Mouse (Mus musculus): ENCODE results near the gene Fry. TPM values are rescaled to one million over a fixed set of nuclear protein-coding genes. Genes with fewer than 3 reads are reported as not detected.

Fry gene
- polyA plus RNA-seq, 1 experiment from 2014 or later: 18.2 TPM

DNA sequence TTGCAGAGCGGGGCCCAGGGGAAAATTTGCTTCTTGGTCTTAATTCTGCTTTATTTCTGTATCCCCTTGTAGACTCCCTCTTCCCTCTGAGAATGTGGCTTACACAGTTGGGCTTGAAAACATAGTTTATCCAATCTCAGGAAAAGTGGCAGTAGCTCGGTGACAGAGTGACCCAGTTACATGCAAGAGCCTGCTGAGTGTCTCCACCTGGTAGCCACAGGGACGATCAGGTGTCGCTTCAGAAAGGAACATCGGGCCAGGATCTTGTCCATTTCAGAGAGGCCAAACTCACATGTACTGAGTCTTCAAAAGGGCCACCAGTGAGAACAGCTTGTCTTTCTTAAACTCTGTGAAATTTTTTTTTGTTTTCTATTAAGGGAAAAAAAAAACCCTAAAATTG, 117.5 kb downstream of the Fry start:
- Histone ChIP-seq H3K4me3 (replicated peaks) (no peak overlapping the region), H3K4me1 (peaks cover 6% of the 10 kb centered on the region), H3K27ac (no peak overlapping the region), H3K9ac (no peak overlapping the region), H3K9me3 (no peaks in the 10 kb centered on the region), H3K4me2 (no peak overlapping the region), H3K27me3 (no peaks in the 10 kb centered on the region), H3K36me3 (replicated peaks) (no peaks in the 10 kb centered on the region)
- no peak for ATAC-seq (ENCODE audit: low FRiP score)
- 94% methylated on average over 5 of the region's 5 CpGs for WGBS

DNA sequence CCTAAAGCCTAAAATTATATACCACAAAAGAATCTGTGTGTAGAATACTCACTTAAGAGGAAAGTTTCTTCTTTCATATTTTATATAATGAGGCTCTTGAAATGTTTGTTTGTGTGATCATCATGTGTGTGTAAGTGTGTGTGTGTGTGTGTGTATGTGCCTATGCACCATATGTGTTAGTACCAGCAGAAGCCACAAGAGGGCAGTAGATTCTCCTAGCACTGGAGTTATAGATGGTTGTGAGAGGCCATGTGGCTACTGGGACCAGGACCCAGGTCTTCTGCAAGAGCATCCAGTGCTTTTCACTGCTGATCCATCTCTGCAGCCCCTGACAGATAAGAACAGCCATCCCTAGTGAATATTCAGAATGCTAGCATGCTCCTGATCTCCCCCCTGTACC, 118.2 kb downstream of the Fry start:
- no peak for ATAC-seq (ENCODE audit: low FRiP score)
- H3K36me3 ChIP-seq (replicated peaks): no peaks in the 10 kb centered on the region
- no peak overlapping the region for H3K27ac ChIP-seq
- no peak overlapping the region for H3K9ac ChIP-seq
- H3K4me2 ChIP-seq: no peak overlapping the region
- no peaks in the 10 kb centered on the region for H3K27me3 ChIP-seq
- no peak overlapping the region for H3K4me3 ChIP-seq (replicated peaks)
- peaks cover 6% of the 10 kb centered on the region for H3K4me1 ChIP-seq
- H3K9me3 ChIP-seq: no peaks in the 10 kb centered on the region

DNA sequence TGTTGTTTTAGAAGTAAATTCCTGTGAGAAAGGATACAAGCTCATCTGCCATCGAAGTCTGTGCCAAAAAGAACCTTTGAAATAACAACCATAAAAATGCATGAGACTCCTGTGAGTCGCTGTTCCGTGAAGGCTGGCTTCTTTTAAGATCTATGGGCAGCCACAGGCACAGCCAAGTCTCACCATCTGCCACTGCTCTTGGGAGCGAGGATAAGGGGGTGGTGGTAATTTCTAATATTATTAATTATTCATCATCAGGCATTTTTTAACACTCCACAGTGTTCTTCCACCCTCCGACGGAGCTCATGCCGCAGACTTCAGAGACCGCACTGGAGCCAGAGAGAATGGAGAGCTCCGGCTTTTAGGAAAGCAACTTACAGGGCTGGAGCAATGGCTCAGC, 123.2 kb downstream of the Fry start:
- H3K27ac ChIP-seq: no peak overlapping the region
- no peaks in the 10 kb centered on the region for H3K36me3 ChIP-seq (replicated peaks)
- no peak overlapping the region for H3K9ac ChIP-seq
- no peak overlapping the region for H3K4me3 ChIP-seq (replicated peaks)
- H3K27me3 ChIP-seq: no peaks in the 10 kb centered on the region
- no peaks in the 10 kb centered on the region for H3K4me1 ChIP-seq
- 89% methylated on average over 9 of the region's 9 CpGs for WGBS
- no peak for ATAC-seq (ENCODE audit: low FRiP score)
- H3K4me2 ChIP-seq: no peak overlapping the region
- H3K9me3 ChIP-seq: no peaks in the 10 kb centered on the region

DNA sequence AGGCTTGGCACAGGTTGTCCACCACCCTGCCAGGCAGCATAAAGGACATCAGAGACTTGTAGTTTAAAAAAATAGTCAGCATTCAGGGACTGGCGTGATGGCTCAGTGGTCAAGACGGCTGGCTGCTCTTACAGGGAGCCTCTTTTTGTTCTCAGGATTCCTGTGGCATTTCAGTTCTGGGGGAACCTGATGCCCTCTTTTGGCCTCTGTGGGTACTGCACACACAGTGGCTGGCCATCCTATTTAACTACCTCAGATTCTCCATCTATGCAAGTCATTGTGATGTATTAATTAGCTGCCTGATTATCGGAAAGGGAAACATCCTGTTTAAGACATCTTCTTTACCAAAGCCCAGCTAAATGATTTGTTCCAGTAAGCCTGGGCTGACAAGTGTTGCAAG, 128.3 kb downstream of the Fry start:
- Histone ChIP-seq H3K36me3 (replicated peaks) (no peaks in the 10 kb centered on the region), H3K4me1 (no peaks in the 10 kb centered on the region), H3K27me3 (no peaks in the 10 kb centered on the region), H3K4me3 (replicated peaks) (no peak overlapping the region), H3K9me3 (no peaks in the 10 kb centered on the region; the same call in 1 of the 2 replicates), H3K27ac (no peak overlapping the region), H3K4me2 (no peak overlapping the region), H3K9ac (no peak overlapping the region)
- 76% methylated on average over 3 of the region's 3 CpGs for WGBS
- no peak for ATAC-seq (ENCODE audit: low FRiP score)

DNA sequence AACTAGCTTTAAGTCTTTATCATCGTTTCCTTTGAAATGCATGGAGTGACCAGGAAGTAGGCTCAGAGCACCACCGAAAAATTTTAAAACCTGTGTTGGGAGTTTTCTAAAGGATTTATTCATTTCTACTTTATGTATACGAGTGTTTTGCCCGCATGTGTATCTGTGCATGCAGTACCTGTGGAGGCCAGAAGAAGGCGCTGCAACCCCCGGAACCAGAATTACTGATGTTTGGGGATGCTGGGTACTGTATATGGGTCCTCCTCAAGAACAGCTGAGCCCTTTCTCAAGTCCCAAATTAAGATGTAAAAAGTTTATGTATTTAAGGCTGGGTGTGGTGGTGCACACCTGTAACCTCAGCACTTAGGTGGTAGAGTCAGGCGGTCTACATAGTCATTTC, 139.3 kb downstream of the Fry start:
- WGBS: 90% methylated on average over 7 of the region's 7 CpGs
- H3K36me3 ChIP-seq (replicated peaks): no peaks in the 10 kb centered on the region
- no peak for ATAC-seq (ENCODE audit: low FRiP score)

DNA sequence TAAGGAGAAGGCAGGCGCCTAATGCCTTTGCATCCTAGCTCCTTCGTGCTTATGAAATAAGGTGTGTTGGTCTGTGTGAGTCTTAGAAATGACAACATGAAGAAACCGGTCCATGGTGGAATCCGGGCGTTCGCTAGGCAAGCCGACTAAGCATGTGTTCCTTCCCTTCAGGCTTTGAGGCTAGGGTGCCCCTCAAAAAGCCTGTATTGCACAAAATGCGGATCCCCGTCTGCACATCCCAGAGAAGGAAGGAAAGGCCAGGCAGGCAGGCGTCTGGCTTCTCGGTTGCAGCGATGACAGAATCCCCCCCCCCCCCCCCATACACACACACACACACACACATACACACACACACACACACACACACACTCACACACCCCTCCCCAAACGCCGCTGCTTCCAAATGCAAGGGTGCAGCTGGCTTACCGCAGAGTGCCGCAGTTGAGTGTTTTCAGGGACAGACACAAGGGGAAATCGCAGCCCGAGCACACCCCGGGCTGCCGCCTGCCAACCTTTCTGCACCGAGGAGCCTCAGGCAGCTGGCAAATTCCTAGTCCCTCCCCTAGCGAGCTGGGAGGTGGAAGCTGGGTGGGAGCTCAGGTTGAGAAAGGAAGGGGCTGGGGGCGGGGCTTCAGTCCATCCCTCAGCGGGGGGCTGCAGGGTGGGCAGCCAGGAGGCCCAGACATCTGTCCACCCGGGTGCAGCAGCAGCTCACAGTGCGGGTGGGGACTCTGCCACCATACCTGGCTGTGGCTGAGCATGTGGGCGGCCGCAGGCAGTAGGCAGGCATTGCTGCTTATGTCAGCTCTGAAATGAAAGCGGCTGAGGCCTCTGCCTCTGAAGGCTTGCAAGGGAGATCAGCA, 141.0 kb downstream of the Fry start:
- Histone ChIP-seq H3K9me3 (no peaks in the 10 kb centered on the region), H3K36me3 (replicated peaks) (no peaks in the 10 kb centered on the region), H3K27me3 (no peaks in the 10 kb centered on the region; the same call in 1 of the 2 replicates), H3K4me2 (peak overlapping the region; percentile 68), H3K9ac (peak overlapping the region; percentile 56), H3K27ac (peak overlapping the region; percentile 81), H3K4me1 (peaks cover 23% of the 10 kb centered on the region), H3K4me3 (replicated peaks) (peak overlapping the region; percentile 46)
- WGBS: 1% methylated on average over 26 of the region's 29 CpGs
- peak; percentile 90 for ATAC-seq (ENCODE audit: low FRiP score)

More for the DNA sequence above, 139.3 kb downstream of the Fry start:
- H3K9ac ChIP-seq: no peak overlapping the region
- H3K9me3 ChIP-seq: no peaks in the 10 kb centered on the region
- no peak overlapping the region for H3K27ac ChIP-seq
- peaks cover 23% of the 10 kb centered on the region for H3K4me1 ChIP-seq
- no peak overlapping the region for H3K4me2 ChIP-seq
- no peaks in the 10 kb centered on the region; the same call in 1 of the 2 replicates for H3K27me3 ChIP-seq
- no peak overlapping the region for H3K4me3 ChIP-seq (replicated peaks)

DNA sequence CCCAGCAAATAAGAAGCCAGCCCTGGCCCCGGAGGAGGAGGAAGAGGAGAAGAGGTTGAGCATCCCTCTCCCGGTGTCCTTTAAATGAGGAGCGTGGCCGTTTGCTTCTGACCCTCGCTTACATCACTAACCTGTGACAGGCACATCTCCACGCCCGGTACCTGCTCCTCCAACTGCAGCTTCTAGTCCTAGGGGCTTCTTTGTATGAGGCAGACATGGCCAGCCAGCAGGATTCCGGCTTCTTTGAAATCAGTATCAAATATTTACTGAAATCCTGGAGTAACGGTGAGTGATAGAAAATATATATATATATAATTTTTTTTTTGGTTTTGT, 141.6 kb downstream of the Fry start:
- 33% methylated on average over 9 of the region's 9 CpGs for WGBS
- H3K9ac ChIP-seq: peak overlapping the region; percentile 56
- ATAC-seq (ENCODE audit: low FRiP score): no peak; the same call in 1 of the 2 replicates
- peaks cover 23% of the 10 kb centered on the region for H3K4me1 ChIP-seq
- H3K9me3 ChIP-seq: no peaks in the 10 kb centered on the region
- no peaks in the 10 kb centered on the region; the same call in 1 of the 2 replicates for H3K27me3 ChIP-seq
- H3K4me2 ChIP-seq: peak overlapping the region; percentile 68
- H3K27ac ChIP-seq: peak overlapping the region; percentile 81
- peak overlapping the region; percentile 46 for H3K4me3 ChIP-seq (replicated peaks)
- H3K36me3 ChIP-seq (replicated peaks): no peaks in the 10 kb centered on the region

DNA sequence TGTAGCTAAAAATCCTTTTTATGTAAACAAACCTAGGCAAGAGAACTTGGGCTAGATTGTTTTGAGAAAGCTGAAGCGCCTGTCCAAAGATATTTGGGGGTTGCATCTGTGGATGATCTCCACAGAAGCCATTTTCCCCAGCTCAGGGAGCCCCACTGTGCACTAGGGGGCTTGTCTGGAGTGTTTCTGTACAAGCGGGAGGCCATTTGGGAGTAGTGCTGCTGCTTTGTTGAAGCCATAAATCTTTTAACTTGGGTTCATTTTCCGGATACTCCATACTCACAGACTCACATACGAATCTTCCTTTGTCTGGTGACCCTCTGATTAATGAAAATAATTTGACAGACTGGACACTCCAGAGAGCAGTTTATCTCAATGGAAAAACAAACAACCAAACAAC, 142.9 kb downstream of the Fry start:
- 0 out of 2 replicates have a peak overlapping the region, but pooled peaks have one; percentile 1 for H3K4me3 ChIP-seq (replicated peaks)
- no peaks in the 10 kb centered on the region for H3K9me3 ChIP-seq
- WGBS: 74% methylated on average over 4 of the region's 4 CpGs

DNA sequence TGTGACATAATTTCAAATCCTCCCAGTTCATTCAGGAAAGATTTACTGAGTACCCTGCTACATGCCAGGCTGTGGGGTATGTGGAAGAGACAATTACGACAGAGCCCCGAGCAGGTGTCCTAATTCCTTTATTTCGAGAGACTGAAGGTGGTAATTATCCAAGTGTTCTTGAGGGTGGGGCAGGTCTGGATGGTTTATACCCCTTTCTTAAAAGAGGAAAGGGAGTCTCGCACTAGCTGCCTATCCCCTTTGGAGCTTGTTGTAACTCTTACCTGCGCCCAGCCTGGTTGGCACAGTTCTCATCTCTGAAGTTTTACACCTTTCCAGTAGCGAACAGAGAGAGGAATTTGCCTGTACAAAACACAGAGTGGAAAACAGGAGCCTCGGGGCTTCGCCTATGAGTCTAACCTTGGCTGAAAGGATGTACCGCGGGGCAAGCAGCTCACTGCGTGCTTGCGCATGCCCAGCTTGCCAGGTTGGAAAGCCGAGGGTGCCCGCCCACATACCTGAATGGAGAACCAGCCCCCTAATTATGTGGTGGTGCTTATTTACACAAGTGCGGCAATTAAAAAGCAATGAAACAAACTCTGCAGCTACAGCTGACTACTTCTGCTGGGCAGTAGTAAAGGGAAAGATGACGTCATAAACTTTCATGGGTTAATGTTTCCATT, 143.7 kb downstream of the Fry start:
- no peak overlapping the region for H3K9ac ChIP-seq
- ATAC-seq (ENCODE audit: low FRiP score): no peak
- no peak overlapping the region for H3K4me3 ChIP-seq (replicated peaks)
- no peak overlapping the region for H3K27ac ChIP-seq
- H3K4me1 ChIP-seq: peaks cover 23% of the 10 kb centered on the region
- no peaks in the 10 kb centered on the region; the same call in 1 of the 2 replicates for H3K27me3 ChIP-seq
- peak overlapping the region; percentile 29; the same call in 1 of the 2 replicates for H3K4me2 ChIP-seq
- no peaks in the 10 kb centered on the region for H3K36me3 ChIP-seq (replicated peaks)
- WGBS: 80% methylated on average over 16 of the region's 16 CpGs
- H3K9me3 ChIP-seq: no peaks in the 10 kb centered on the region

More for the DNA sequence above, 142.9 kb downstream of the Fry start:
- H3K4me2 ChIP-seq: peak overlapping the region; percentile 29
- H3K27ac ChIP-seq: no peak overlapping the region
- H3K9ac ChIP-seq: no peak overlapping the region
- H3K4me1 ChIP-seq: peaks cover 23% of the 10 kb centered on the region
- ATAC-seq (ENCODE audit: low FRiP score): no peak
- no peaks in the 10 kb centered on the region for H3K36me3 ChIP-seq (replicated peaks)
- H3K27me3 ChIP-seq: no peaks in the 10 kb centered on the region; the same call in 1 of the 2 replicates

DNA sequence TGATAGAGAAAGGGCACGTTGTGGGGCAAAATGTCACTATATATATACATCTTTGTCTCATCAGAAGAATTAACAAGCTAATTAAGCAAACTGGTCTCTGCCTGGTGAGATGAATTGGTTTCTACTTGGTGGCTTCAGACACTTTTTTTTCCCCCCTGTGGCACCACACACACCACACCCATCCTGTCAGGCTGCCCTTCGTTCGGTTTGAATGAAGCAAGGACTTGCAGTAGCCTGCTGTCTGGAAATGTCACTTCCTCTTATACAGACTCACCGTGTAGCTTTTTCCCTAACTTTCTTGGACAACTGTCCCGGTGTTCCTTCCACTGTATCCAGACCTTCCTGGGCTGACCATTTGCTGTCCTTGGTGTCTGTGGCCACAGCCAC, 144.3 kb downstream of the Fry start:
- Histone ChIP-seq H3K27ac (no peak overlapping the region), H3K4me1 (peaks cover 23% of the 10 kb centered on the region), H3K36me3 (replicated peaks) (no peaks in the 10 kb centered on the region), H3K4me3 (replicated peaks) (no peak overlapping the region), H3K9me3 (no peaks in the 10 kb centered on the region), H3K27me3 (no peaks in the 10 kb centered on the region; the same call in 1 of the 2 replicates), H3K9ac (no peak overlapping the region), H3K4me2 (no peak overlapping the region)
- 70% methylated on average over 5 of the region's 5 CpGs for WGBS
- ATAC-seq (ENCODE audit: low FRiP score): no peak

DNA sequence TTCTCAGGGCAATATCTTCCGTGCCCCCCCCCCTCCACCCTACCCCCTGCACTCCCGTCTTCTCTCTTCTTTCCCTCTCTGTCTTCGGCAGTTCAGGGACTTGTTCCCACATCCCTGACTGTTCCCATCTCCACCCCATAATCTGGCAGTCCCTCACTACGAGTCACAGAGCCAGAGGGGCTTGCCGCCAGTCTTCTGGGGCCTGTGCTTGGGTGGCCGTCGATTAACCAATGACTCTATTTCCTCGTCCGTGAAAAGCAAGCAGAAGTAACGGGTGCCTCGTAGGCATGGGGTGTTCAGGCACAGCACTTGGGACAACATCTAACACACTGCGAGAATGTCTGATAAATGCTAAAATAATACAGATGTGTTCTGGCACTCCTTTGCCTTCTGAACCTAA, 144.7 kb downstream of the Fry start:
- Histone ChIP-seq H3K9me3 (no peaks in the 10 kb centered on the region), H3K36me3 (replicated peaks) (no peaks in the 10 kb centered on the region), H3K27me3 (no peaks in the 10 kb centered on the region), H3K9ac (no peak overlapping the region), H3K4me1 (peaks cover 23% of the 10 kb centered on the region), H3K4me2 (no peak overlapping the region), H3K4me3 (replicated peaks) (no peak overlapping the region), H3K27ac (no peak overlapping the region)
- 73% methylated on average over 12 of the region's 12 CpGs for WGBS
- no peak for ATAC-seq (ENCODE audit: low FRiP score)

DNA sequence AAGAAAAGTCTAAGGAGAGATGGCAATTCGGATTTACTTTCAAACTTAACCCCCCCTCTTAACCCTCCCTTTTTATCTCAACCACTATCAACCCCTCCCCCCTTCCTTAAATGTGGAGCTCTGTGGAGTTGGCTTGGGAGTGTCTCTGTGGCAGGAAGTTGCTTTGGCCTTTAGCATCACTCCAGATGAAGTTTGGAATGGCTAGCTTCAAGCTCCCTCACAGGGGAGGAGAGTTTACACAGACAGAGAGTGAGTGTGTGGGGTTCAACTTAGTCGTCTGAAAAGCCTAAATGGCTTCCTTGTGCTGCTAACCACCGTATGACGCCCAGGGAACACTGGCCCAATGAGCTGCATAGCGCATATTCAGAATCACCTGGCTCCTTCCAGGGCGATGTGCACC, 145.2 kb downstream of the Fry start:
- Histone ChIP-seq H3K9me3 (no peaks in the 10 kb centered on the region), H3K4me3 (replicated peaks) (no peak overlapping the region), H3K27me3 (no peaks in the 10 kb centered on the region), H3K27ac (no peak overlapping the region), H3K4me1 (peaks cover 18% of the 10 kb centered on the region), H3K9ac (no peak overlapping the region), H3K4me2 (no peak overlapping the region), H3K36me3 (replicated peaks) (no peaks in the 10 kb centered on the region)
- no peak for ATAC-seq (ENCODE audit: low FRiP score)
- WGBS: 79% methylated on average over 6 of the region's 6 CpGs
